27 mouse cellular contexts compared by ENCODE assay signal in the genomic region with DNA sequence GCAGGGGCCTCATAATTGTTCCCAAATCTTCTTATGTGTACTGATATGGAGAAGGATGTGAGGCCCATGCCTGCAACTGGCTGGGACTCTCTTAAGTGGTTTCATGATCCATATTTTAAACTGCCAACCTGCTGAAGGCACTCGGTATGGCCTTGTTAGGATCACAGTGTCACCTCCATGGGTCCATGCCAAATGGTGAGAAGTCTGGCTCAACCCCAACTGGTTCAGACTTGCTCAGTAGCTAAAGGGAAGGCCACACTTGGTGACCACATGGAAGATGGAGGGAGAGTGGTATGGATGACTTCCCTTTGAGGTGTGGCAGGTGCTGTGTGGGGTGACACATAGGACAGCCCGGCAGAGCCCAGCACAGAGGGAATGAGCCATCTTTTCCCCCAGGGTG. TPM values are rescaled to one million over a fixed set of nuclear protein-coding genes. Genes with fewer than 3 reads are reported as not detected.
DNase-seq lines count a peak whose midpoint lies in the region; ATAC-seq and TF ChIP-seq lines count a peak whose summit lies in the region.
"Had no signal": no experiment of that assay in that cellular context is flagged by ENCODE, and none has a peak within 500 bp of the region (broad histone marks: within the 10 kb centered on the region; RNA-seq: fewer than 3 reads in every experiment).

No protein-coding gene starts in this region.

- H3K4me1 ChIP-seq in kidney, embryonic 15.5 days, result no peaks in the 10 kb centered on the region
- H3K4me1 ChIP-seq: embryonic facial prominence, embryonic 13.5 days; liver, embryonic 12.5 days; megakaryocyte, embryonic 14.5 days had no signal

- H3K27ac ChIP-seq in left cerebral cortex, adult 2 months, result peak overlapping the region; percentile 75
- H3K27ac ChIP-seq in kidney, embryonic 15.5 days, result no peak overlapping the region
- H3K27ac ChIP-seq: embryonic facial prominence, embryonic 13.5 days; hindbrain, embryonic 12.5 days; liver, embryonic 12.5 days; midbrain, embryonic 12.5 days had no signal

- TF ChIP-seq CTCF in left cerebral cortex, adult 2 months (IDR thresholded peaks at IDR 0.05), result no peak

- no peaks in the 10 kb centered on the region for H3K9me3 ChIP-seq in kidney, embryonic 15.5 days (replicated peaks)
- H3K9me3 ChIP-seq: embryonic facial prominence, embryonic 13.5 days; hindbrain, embryonic 12.5 days; liver, embryonic 12.5 days; megakaryocyte, embryonic 14.5 days; midbrain, embryonic 12.5 days had no signal

- no peak for DNase-seq in left cerebral cortex, adult 2 months (ENCODE audit: extremely low spot score in 1 of 2, low spot score in 2 of 2)
- DNase-seq in left cerebral cortex, adult 18-20 months (ENCODE audit: low spot score in 2 of 2), result no peak
- DNase-seq in cerebellum, adult 8-10 months, result peak; percentile 63
- peak; percentile 67 to 76 for DNase-seq in cerebellum, postnatal 25 days
- DNase-seq in frontal cortex, adult 2 months (ENCODE audit: extremely low spot score in 1 of 2, low spot score in 1 of 2), result no peak
- DNase-seq in ovary, adult 18-20 months (ENCODE audit: low spot score), result no peak
- DNase-seq: adrenal gland, postnatal 14 days; heart, postnatal 14 days; kidney, adult 9 months; kidney, postnatal 14 days; liver, postnatal 0 days; lung, postnatal 4 days; retina, postnatal 1 day; right cerebral cortex, postnatal 14 days; thymus, postnatal 4 days had no signal

- no peak overlapping the region for H3K4me2 ChIP-seq in kidney, embryonic 15.5 days
- H3K4me2 ChIP-seq: embryonic facial prominence, embryonic 13.5 days; hindbrain, embryonic 12.5 days; liver, embryonic 12.5 days; midbrain, embryonic 12.5 days had no signal

- H3K4me3 ChIP-seq in left cerebral cortex, adult 2 months, result no peak overlapping the region
- no peak overlapping the region for H3K4me3 ChIP-seq in kidney, embryonic 15.5 days (replicated peaks)
- H3K4me3 ChIP-seq: embryonic facial prominence, embryonic 13.5 days; hindbrain, embryonic 12.5 days; liver, embryonic 12.5 days; megakaryocyte, embryonic 14.5 days; midbrain, embryonic 12.5 days had no signal

- intact Hi-C loops in left cerebral cortex, adult 2 months (cut with DNase I), result no loop called here

- H3K36me3 ChIP-seq in kidney, embryonic 15.5 days, result no peaks in the 10 kb centered on the region
- H3K36me3 ChIP-seq: embryonic facial prominence, embryonic 13.5 days; hindbrain, embryonic 12.5 days; liver, embryonic 12.5 days; midbrain, embryonic 12.5 days had no signal

- ATAC-seq in kidney, embryonic 15.5 days (replicated peaks; ENCODE audit: low FRiP score), result no peak
- ATAC-seq: CD4-positive, CD25-positive, alpha-beta regulatory T cell, adult 4 months; forebrain, embryonic 16.5 days; intestine, postnatal 0 days; liver, embryonic 12.5 days; liver, postnatal 0 days had no signal

- WGBS in kidney, embryonic 15.5 days, result 79% methylated on average over 2 of the region's 2 CpGs

- peaks cover 35% of the 10 kb centered on the region for H3K27me3 ChIP-seq in kidney, embryonic 15.5 days

- no peak overlapping the region for H3K9ac ChIP-seq in kidney, embryonic 15.5 days
- H3K9ac ChIP-seq: embryonic facial prominence, embryonic 13.5 days; hindbrain, embryonic 12.5 days; liver, embryonic 12.5 days; liver, postnatal 0 days; midbrain, embryonic 12.5 days had no signal

RNA-seq across cellular contexts. Expression of a gene that starts 9.3 kb away (rescaled TPM):
- 100 to 1,000 TPM; 448 to 462 TPM for total RNA-seq in left cerebral cortex, adult 2 months (2021)
- total RNA-seq in left cerebral cortex, adult 18-20 months (2021), result 100 to 1,000 TPM; 444 to 453 TPM
- polyA plus RNA-seq in frontal cortex, adult 2 months (2012; rRNA removed), result 354 and 368 TPM in 2 replicates
- 0.13 and 0.61 TPM in 2 replicates for polyA plus RNA-seq in kidney, embryonic 15.5 days (2015; fragmentation: Nextera tagmentation; extraction: Ambion mirVana)
- total RNA-seq: monocyte, adult 5-6 weeks had no signal
- polyA plus RNA-seq: CD4-positive, CD25-positive, alpha-beta regulatory T cell, adult 4 months; heart, embryonic 14.5 days; liver, postnatal 0 days; thymus, postnatal 0 days had no signal

RNA-seq across cellular contexts. Expression of a gene that starts 47.2 kb away (rescaled TPM):
- 10 to 100 TPM; 25.3 to 25.8 TPM for total RNA-seq in left cerebral cortex, adult 2 months (2021)
- 10 to 100 TPM; 29.6 to 30.3 TPM for total RNA-seq in left cerebral cortex, adult 18-20 months (2021)
- 30.3 and 30.5 TPM in 2 replicates for polyA plus RNA-seq in frontal cortex, adult 2 months (2012; rRNA removed)
- 12.2 and 12.9 TPM in 2 replicates for polyA plus RNA-seq in kidney, embryonic 15.5 days (2015; fragmentation: Nextera tagmentation; extraction: Ambion mirVana)

Comparison
In these comparisons a context has a peak if more than half of its experiments do, and no peak if none do; other contexts are left out.
1. DNase-seq: peak in cerebellum, adult 8-10 months (single experiment) and cerebellum, postnatal 25 days (2 of 2); none in left cerebral cortex, adult 2 months (0 of 2), left cerebral cortex, adult 18-20 months (0 of 2), frontal cortex, adult 2 months (0 of 2) and ovary, adult 18-20 months (single experiment).